Mouse (Mus musculus) ovary, postnatal 36 days (tissue): ENCODE measurements around the gene Dtd1.

ENCODE experiments used
- DNase-seq: peaks from one replicate; pipeline ENCODE4 v3.0.0; 2022; ENCODE audit warnings: low spot score, mixed read lengths

The Dtd1 gene

DNA sequence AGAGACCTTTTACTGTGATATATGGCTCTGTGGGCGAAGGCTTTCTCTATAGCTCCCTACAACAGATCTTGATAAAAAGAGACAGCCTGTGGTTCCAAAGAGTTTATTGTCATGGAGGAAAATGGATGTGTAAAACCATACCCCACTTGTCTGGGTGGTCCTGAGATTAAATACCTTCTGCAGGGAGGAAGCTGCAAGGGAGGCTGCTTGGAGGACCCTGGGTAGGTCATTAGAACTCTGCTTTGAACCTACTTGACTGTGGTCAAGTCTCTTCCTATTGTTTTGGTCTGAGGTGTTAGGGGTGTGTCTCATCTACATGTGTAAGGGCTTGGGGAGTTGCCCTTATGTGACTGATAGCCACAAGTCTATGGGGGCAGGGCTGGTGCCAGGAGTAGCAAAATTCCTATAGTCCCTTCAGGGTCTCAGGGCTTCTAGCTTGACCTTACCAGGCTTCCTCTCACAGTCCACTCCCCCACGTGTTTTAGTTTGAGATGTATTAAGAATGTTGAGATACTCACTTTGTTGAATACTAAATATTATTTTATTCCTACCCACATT lies 115.6 kb downstream of the Dtd1 start:
- no peak for DNase-seq

DNA sequence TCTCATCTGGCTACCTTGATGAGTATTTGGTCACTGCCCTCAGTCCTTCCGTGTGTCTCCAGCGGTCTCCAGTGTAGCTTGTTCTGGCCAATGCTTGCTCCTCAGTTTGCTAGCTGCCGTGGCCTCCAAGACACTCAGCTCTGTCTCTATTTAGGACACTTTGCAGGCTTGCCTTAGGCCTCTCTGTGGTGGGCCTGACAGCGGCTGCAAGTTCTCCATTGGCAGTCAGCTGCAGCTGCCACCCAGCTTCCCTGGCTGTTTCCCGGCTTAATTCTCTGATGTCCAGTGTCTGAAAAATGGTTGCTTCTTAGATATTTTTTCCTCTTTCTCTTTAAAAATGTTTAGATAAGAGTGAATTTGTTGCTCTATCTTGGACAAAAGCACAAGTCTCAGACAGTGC lies 116.6 kb downstream of the Dtd1 start:
- no peak for DNase-seq

- no peak for DNase-seq
Measured at GRCm38 (mm10) chr2:144718273-144718672, 118.6 kb downstream of the Dtd1 start.

DNA sequence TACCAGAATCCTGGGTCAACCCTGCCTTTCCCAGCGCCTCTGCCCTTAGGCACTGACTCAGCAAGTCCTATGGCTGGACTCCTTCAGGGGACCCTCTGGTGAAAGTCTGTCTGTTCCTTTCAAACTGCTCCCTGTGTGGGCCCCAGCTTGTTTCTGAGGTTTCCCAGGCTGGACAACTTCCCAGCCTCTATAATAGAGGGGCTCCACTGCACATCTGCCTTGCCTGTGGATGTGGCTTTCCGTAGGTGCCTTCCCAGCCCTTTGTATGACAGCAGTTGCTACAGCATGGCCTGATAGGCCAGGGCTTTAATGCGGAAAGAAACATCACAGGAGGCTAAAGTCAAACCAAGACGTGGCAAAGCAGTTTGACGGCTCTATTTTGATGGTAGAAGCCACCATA lies 119.6 kb downstream of the Dtd1 start:
- DNase-seq, result no peak

DNA sequence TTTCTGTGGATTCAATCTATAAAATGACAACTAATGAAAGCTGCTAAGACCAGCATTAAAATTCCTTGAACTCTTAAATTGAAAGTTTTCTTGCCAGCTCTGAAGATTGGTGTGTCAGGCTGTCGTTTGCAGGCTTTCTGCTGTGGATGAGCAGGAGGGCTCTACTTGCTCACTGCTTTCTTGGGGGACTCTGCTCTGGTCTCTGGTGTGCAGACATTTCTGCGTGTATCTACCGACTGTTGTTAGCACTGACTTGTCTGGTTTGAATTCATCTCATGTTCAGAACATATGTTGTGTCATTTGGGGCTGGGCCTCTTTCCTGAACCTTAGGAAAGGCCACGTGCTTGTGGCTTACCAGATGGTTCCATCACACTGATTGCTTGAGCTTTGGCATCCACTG lies 120.0 kb downstream of the Dtd1 start:
- no peak for DNase-seq

DNA sequence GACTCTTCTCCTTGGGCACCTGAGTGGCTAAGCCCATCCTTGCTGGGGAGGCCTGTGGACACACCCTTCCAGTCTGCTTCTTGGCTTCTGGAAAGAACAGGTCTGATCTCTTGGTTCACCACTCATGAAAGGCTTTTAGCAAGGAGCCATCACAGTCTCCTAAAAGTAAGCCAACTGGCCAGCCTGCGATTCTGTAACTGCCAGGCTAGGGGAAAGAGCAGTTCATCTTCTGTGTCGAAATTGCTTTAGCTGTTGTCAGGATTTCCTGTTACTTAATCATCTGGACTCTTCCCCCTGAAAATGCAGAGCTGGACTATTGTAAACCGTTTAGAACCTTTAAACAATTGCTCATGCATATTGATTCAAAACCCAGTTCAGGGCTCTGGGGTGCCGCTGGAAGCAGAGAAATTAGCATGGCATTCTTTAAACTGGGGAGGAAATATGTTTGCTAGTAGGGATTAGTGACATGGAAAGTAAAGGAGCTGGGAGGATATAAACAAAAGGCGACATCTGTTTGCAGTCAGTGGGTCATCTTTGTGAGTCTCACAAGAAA lies 120.8 kb downstream of the Dtd1 start:
- DNase-seq, result no peak

DNA sequence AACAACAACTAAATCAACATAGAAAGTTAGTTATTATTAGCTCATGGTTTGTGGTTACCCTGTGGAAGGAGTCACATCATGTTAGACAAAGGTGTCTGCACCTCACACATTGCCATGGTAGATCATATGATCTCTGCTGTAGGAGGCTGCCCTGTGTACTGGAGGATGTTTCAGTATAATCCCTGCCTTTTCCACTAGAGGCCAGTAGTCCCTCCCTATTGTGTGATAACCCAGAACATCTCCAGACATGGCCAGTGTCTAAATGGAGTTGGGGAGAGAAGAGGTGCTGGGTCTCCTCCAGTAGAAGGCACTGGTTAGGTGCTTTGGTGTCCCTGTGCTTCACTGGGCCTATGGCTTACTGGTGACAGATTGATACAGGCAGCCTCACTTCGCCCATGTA lies 125.0 kb downstream of the Dtd1 start:
- no peak for DNase-seq

- DNase-seq, result no peak
Measured at GRCm38 (mm10) chr2:144727136-144727535, 127.4 kb downstream of the Dtd1 start.

DNA sequence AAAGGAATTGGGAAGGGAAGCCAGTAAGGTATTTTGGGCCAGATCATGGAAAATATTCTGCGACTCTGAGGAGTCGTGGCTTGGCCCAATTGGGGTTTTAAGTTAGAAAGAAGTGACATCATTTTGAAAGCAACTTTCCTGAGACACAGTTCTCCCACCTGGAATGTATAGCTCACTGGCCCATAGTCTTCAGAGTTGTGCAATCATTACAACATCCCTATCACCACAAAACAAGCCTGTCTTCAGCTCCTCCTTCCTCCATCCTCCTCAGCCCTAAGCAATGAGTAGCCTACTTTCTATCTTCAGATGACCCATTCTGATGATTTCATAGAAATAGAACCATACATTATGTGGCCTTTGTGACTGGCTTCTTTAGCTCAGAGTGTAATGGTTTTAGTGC lies 130.1 kb downstream of the Dtd1 start:
- no peak for DNase-seq

GRCm38 (mm10) chr2:144738161-144738560 lies 138.5 kb downstream of the Dtd1 start:
- DNase-seq, result no peak

- no peak for DNase-seq
Measured at GRCm38 (mm10) chr2:144738576-144738975, 138.9 kb downstream of the Dtd1 start.

GRCm38 (mm10) chr2:144740577-144740997 lies 140.9 kb downstream of the Dtd1 start:
- no peak for DNase-seq

DNA sequence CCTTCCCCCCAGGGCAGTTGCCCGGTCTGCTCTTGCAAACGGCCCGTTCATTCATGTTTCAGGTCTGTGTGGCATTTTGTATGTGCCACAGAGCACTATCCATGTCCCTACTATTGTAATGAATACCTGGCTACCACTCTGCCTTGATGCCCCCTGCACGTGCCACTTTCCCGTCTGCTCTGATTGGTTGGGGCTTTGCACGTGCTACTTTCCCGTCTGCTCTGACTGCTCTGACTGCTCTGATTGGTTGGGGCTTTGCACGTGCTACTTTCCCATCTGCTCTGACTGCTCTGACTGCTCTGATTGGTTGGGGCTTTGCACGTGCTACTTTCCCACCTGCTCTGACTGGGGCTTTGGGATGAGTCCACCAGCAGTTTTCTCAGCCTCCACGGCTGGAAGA lies 142.3 kb downstream of the Dtd1 start:
- DNase-seq, result no peak

DNA sequence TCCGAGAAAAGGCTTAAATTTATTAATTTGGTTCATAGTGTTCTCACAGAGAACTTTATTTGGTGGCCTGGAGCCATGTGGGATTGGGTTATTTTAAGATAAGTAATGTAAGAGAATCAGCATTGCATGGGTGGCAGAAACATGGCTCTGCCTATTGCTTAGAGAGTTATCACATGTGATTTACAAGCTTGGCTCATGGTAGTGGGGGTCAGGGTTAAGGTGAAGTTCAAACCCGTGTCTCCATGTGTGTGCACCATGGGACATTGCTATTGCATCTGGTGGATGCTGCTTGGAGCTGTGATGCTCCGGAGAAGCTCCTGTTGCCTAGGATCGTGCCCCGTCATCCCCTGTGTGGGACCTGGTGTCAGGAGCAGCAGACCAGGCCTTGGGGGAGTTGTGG lies 143.6 kb downstream of the Dtd1 start:
- no peak for DNase-seq

DNA sequence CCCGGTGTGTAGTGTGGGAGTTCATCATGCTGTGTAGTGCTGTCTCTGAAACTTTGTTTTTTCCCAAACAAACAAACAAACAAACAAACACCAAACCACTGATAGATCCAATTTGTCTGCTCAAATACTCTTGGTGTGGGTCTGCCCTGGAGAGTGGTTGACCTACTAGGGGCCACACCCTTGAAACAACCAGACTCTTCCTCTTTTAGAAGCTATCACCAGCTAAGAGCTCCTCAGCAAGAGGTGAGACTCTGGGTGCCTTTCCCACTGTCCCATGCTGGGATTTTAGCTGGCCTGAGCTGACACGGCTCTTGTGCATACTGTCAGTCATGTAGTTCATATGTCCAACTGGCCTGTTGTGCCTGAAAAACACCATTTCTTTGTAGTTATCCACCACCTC lies 145.6 kb downstream of the Dtd1 start:
- DNase-seq, result no peak

DNA sequence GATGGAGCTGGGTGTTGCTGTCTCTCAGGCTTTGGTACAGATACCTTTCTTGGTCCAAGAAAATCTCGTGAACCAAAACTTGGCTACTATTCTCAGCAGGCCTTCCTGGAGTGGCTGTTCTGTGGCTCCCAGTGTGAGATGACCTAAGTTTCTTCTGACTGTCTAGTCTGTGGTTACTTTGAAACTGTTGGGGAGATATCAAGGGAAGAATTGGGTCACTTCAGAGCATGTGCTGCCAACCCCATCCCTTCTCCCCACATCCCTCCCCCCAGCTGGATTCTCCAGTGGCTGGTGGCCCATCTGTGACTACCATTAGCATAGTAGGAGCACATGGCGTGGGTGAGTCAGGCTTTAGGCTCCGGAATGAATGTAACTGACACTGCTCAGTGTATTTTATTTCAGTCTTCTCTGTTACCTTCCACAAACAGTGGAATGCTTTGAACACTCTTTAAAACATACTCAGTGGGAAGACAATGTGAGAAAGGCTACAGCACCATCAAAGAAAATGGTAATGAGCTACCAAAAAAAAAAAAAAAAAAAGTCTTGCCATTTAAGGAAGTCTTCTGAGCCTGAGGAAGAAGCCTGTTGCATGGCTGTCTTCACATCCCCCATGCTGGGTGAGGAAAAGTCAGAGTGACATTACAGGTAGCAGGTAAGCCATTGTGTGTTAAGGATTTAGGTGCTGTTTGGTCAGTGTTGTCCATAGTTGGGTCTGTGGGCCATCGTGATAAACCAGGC lies 146.5 kb downstream of the Dtd1 start:
- DNase-seq, result no peak

- DNase-seq, result no peak
Measured at GRCm38 (mm10) chr2:144753604-144754003, 153.9 kb downstream of the Dtd1 start.

DNA sequence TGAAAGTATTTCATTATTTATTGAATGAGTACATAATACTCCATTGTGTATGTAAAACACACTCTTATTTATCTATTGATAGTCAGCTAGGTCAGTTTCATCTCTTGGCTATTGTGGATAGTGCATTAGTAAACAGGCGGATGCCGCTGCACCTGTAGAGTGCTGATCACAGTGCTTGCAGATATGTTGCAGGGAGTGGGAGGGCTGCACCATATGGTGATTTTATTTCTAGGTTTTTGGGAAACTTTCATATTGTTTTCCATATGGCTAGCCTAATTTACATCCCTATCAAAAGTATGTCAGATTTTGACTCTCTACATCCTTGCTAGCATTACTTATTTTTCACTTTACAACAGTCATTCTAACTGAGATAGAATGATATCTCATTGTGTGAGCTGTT lies 155.3 kb downstream of the Dtd1 start:
- no peak for DNase-seq

DNA sequence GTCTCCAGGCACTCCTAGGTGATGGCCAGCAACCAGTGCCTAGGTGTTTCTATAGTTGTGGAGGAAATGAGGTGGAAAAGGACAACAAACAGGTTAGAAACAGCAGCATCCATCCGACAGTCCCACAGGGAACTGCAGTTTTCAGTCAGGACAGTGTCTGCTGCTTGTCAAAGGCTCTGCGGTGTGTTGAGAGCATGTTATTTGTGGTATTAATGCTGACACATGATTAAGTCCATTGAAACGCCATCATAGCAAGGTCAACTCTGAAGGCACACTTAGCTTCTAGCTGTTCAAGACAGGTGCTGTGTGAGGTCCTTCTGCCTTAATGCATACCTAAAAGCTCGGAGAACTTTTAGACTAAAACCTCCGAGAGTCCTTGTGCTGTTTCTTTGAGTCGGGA lies 161.0 kb downstream of the Dtd1 start:
- no peak for DNase-seq

DNA sequence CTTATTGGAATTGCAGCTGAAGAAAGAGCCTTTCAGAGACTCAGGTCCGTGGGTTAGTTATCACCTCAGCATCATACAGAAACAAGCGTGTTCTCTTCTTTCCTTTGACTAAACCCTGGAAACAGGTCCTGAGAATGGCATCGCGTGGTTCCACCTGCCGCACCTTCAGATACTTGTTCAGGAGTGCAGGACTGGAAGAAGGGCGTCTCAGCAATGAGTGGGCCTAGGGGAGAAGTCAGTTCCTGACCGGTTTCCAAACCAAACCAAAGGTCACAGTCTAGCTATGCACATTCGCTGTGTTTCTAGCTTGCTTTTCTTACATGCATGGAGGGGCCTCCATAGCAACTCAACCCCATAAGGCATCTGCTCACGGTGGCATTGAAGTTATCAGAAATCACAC lies 164.0 kb downstream of the Dtd1 start:
- DNase-seq, result no peak

DNA sequence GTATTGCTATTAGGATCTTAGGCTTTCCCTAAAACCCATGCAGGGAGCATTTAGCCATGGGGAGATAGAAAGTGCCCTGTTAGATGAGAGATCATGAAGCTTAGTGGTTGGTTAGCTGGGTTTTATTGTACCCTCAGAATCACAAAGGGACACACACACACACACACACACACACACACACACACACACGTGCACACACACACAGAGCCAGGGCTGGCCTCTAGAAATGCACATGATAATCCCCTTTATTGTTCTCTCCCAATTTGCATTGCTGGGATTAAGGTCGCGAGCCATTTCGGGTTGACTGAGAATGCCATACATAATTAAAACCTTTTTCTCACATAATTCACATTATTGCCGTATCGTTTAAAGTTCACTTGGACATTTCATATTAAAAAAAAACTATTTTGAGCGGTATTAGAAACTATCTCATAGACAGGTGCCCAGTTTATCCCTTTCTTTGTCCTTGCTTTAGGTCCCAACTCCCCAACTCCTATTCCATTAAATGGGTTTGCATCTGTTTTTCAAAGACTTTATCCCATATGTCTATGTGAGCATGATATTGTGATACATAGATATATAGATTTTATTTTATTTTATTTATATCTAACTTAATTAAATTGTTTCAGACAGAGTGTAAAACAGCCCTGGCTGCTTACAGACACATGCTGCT lies 164.6 kb downstream of the Dtd1 start:
- DNase-seq, result no peak

DNA sequence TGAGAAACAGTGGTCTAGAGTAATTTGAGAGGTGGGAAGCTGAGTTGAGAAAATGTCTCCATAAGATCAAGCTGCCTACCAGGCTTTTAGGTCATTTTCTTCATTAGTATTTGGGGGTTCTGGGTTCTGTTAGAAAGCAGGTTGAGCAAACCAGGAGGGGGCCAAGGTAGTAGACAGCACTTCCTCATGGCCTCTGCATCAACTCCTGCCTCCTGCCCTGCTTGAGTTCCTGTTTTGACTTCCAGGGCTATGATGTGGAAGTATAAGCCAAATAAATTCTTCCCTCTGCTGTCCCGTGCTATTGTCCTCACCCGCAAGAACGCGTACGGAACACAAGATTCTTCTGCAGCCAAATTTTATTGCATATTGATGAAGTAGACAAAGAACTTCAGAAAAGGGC lies 165.5 kb downstream of the Dtd1 start:
- DNase-seq, result no peak

- no peak for DNase-seq
Measured at GRCm38 (mm10) chr2:144768375-144769117, 168.8 kb downstream of the Dtd1 start.
